Mouse (Mus musculus) hindbrain, embryonic 10.5 days (tissue): Measurements from ENCODE around the gene Azin2. TPM values are rescaled to one million over a fixed set of nuclear protein-coding genes. Genes with fewer than 3 reads are reported as not detected.

ENCODE experiments used
- DNase-seq: peaks from one replicate; pipeline ENCODE4 v3.0.0-alpha.2; 2017; ENCODE audit warnings: low spot score
- H3K27ac ChIP-seq: fragments of 300-500 bp; sonication (generic); 2 replicates; pipeline ENCODE4 v1.5.1; 2016; ENCODE audit warnings: mild to moderate bottlenecking, moderate library complexity
- H3K27me3 ChIP-seq: fragments of 300-500 bp; sonication (generic); 2 replicates; pipeline ENCODE4 v1.6.1; 2016; ENCODE audit warnings: mild to moderate bottlenecking; ENCODE audit not compliant: poor library complexity, insufficient read depth, severe bottlenecking
- H3K36me3 ChIP-seq: fragments of 300-500 bp; sonication (generic); 2 replicates; pipeline ENCODE4 v1.6.1; 2016; ENCODE audit warnings: mild to moderate bottlenecking, moderate library complexity
- H3K4me1 ChIP-seq: fragments of 300-500 bp; sonication (generic); replicated peaks from 2 replicates; pipeline ENCODE4 v1.6.1; 2016; ENCODE audit warnings: mild to moderate bottlenecking
- H3K4me3 ChIP-seq: fragments of 300-500 bp; sonication (generic); 2 replicates; pipeline ENCODE4 v1.5.1; 2016; ENCODE audit warnings: mild to moderate bottlenecking, moderate library complexity
- H3K9me3 ChIP-seq: fragments of 300-500 bp; sonication (generic); 2 replicates; pipeline ENCODE4 v1.6.1; 2016; ENCODE audit warnings: mild to moderate bottlenecking, moderate library complexity
- WGBS: fragments of 180-500 bp; shearing (Covaris S2); methylation state at CpG from one replicate; pipeline ENCODE4 v1.1.7; 2016; 5-methylcytosine and 5-hydroxymethylcytosine counted together
- polyA plus RNA-seq: library from polyadenylated mRNA; unstranded; fragments of >200 nt; fragmentation: Nextera tagmentation; extraction: Ambion mirVana; gene quantifications from 2 replicates; pipeline ENCODE4 v1.2.1, GENCODE M21; 2016

The Azin2 gene
- polyA plus RNA-seq, 1 experiment from 2014 or later = 15.0 TPM

DNA sequence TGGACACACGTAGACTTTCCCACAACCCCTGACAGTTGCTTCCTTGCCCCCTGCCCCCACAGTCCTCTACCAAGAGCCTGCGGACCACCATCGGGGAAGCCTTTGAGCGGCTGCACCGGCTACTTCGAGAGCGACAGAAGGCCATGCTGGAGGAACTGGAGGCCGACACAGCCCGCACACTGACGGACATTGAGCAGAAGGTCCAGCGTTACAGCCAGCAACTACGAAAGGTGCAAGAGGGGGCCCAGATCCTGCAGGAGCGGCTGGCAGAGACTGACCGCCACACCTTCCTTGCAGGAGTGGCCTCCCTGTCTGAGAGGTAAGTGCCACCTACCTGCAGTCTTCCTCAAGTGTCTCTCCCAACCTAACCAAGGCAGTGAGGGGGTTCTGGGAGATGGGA lies 61.8 kb downstream of the Azin2 start:
- peak overlapping the region; percentile 90 for H3K27ac ChIP-seq
- 77% methylated on average over 14 of the region's 14 CpGs for WGBS
- no peak for DNase-seq
- H3K36me3 ChIP-seq = peaks cover 29% of the 10 kb centered on the region
- H3K9me3 ChIP-seq = no peaks in the 10 kb centered on the region
- H3K27me3 ChIP-seq = 0 out of 2 replicates have a peak, but pooled peaks cover 3% of the 10 kb centered on the region
- peaks cover 57% of the 10 kb centered on the region for H3K4me1 ChIP-seq
- H3K4me3 ChIP-seq = no peak overlapping the region

DNA sequence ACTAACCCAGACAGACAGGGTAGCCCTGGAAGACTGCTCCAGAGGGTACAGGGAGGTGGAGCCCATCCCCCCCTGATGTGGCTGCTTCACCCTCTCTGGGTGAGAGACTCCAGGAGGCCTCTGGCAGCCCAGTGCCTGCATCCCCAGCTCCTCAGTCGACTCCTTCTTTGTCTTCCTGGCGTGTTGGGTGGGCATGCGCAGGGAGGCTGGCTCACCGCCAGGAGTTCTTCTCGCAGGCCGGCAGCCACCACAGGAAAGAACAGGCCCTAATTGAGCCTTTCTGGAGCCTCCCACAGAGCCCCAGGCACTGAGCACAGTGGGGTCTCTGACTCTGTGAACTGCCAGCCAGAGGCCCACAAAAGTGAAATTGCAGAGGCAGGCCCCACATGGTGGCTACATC lies 62.9 kb downstream of the Azin2 start:
- Histone ChIP-seq H3K4me3 (peak overlapping the region; percentile 22; the same call in 1 of the 2 replicates), H3K27ac (peak overlapping the region; percentile 90), H3K4me1 (peaks cover 46% of the 10 kb centered on the region), H3K27me3 (no peaks in the 10 kb centered on the region), H3K36me3 (peaks cover 29% of the 10 kb centered on the region), H3K9me3 (no peaks in the 10 kb centered on the region)
- WGBS = 3% methylated on average over 6 of the region's 6 CpGs
- peak; percentile 75 for DNase-seq

DNA sequence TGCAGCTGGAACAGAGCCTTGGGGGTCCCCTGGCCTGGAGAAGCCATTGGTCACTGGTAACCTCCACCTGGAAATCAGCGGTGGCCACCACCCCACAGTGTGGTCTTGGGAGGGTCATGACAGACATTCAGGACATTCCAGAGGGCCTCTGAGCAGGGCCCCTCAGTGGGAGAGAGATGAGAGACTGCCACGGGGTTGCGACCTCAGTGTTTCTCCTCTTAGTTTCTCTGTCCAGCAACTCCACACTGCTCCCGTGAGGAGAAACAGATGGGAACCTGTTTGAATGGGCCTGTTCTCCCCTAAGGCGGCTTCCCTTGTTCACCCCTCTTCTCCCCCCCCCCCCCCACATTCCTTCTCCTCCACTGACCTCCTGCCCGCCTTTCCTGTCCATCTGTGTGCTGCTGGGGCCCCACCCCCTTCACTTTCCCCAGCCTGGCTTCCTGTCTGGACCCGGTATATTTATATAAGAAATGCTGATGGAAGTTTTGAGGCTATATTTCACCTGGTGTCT lies 64.3 kb downstream of the Azin2 start:
- peaks cover 35% of the 10 kb centered on the region for H3K4me1 ChIP-seq
- H3K27ac ChIP-seq = peak overlapping the region; percentile 90
- H3K36me3 ChIP-seq = peaks cover 23% of the 10 kb centered on the region
- no peaks in the 10 kb centered on the region for H3K9me3 ChIP-seq
- no peaks in the 10 kb centered on the region for H3K27me3 ChIP-seq
- peak overlapping the region; percentile 7; the same call in 1 of the 2 replicates for H3K4me3 ChIP-seq
- 12% methylated on average over 7 of the region's 7 CpGs for WGBS
- DNase-seq = peak; percentile 74

DNA sequence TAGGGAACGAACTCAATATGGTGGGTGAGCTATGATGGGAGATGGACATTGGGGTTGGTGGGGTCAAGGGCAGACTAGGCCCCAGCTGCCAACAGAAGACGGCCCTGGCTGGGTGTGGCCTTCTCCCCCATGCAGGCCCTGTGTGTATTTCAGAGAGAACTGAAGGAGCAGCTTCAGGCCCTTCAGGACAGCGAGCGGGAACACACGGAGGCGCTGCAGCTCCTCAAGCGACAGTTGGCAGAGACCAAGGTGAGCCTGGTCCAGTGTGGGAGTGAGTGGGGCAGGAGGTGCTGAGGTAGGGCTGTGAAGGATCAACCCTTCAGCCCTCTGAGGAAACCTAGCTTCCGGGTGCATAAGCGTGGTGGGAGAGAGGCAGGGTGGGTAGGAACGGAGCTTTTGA lies 65.6 kb downstream of the Azin2 start:
- H3K27ac ChIP-seq = no peak overlapping the region
- no peak overlapping the region for H3K4me3 ChIP-seq
- no peaks in the 10 kb centered on the region for H3K9me3 ChIP-seq
- H3K36me3 ChIP-seq = peaks cover 12% of the 10 kb centered on the region
- H3K27me3 ChIP-seq = no peaks in the 10 kb centered on the region
- peaks cover 48% of the 10 kb centered on the region for H3K4me1 ChIP-seq
- DNase-seq = no peak
- 93% methylated on average over 10 of the region's 10 CpGs for WGBS

DNA sequence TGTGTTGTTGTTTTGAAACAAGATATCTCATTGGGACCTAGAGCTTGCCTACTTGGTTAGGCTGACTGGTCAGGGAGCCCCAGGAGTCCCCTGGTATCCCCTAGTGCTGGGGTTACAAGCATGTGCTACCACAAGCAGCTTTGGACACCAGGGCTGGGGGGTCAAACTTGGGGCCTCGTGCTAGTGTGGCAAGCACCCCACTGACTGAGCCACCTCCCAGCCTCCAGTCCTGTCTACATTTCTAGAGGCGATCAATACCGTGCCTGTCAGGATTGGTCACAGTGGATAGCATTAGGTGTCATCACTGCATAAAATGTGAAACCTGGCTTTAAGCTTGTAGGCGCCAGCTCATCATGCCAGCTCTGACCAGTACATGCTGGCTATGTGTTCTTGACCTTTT lies 66.4 kb downstream of the Azin2 start:
- Histone ChIP-seq H3K36me3 (peaks cover 6% of the 10 kb centered on the region), H3K4me1 (peaks cover 55% of the 10 kb centered on the region), H3K27me3 (no peaks in the 10 kb centered on the region), H3K9me3 (no peaks in the 10 kb centered on the region), H3K4me3 (no peak overlapping the region), H3K27ac (no peak overlapping the region)
- 88% methylated on average over 4 of the region's 4 CpGs for WGBS
- no peak for DNase-seq

DNA sequence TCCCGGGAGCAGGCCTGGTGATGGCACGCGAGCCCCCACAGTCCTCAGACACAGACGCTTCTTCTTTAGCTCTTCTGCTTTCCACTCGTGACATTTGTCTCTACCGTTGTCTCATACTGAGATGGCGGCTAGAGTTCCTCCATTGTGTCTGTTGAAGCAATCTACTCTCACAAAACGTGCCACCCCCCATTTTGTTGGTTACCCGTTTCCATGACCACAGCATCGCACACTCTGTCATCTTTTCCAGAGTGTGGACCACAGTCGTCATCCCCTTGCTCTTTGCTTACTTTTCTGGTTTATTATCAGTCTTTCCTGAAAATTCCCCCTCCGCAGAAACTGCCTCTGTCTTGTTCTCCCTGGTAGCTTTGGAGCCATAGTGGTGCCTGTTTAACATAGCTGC lies 68.1 kb downstream of the Azin2 start:
- Histone ChIP-seq H3K4me1 (peaks cover 47% of the 10 kb centered on the region), H3K27me3 (no peaks in the 10 kb centered on the region), H3K4me3 (no peak overlapping the region), H3K36me3 (no peaks in the 10 kb centered on the region; the same call in 1 of the 2 replicates), H3K27ac (no peak overlapping the region), H3K9me3 (no peaks in the 10 kb centered on the region)
- no peak for DNase-seq
- WGBS = 78% methylated on average over 12 of the region's 12 CpGs

DNA sequence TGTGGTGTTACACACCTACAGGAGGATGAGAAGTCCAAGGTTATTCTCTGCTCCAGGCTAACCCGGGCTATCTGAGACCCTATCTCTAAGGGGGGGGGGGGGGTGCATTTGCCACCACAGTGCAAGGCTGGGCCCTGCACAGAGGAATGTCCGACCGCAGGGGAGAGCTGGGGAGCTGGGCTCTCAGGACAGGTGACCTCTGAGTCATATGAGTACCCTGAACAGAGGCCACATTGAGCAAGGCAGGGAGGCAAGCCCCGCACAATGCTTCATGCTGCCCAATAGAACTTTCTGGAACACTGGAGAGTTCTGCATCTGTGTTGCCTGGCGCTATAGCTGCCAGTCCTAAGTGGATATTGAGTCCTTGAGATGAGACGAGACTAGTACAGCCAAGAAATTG lies 70.1 kb downstream of the Azin2 start:
- Histone ChIP-seq H3K36me3 (no peaks in the 10 kb centered on the region; the same call in 1 of the 2 replicates), H3K27ac (no peak overlapping the region), H3K4me1 (peaks cover 49% of the 10 kb centered on the region), H3K4me3 (no peak overlapping the region), H3K9me3 (no peaks in the 10 kb centered on the region), H3K27me3 (no peaks in the 10 kb centered on the region)
- DNase-seq = no peak
- 79% methylated on average over 6 of the region's 6 CpGs for WGBS

DNA sequence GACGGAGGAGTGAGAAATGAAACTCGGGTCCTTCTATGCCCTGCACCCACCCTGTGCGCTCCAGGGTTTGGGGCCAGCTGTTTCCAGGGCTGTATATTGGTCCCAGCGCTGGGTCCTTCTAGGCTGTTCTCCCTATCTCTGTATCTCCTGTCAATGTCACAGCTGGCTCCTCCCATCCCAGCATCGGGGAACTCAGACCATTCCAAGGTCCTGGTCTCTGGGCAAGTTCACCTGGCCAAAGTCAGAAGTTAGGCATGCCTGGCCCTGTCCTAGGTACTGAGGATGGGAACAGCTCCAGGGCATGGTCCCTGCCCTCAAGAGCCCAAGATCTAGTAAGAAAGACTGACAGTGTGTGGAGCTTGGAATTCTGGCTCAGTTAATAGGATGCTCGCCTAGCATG lies 70.5 kb downstream of the Azin2 start:
- Histone ChIP-seq H3K27me3 (peaks cover under 1% of the 10 kb centered on the region; the same call in 1 of the 2 replicates), H3K4me1 (peaks cover 53% of the 10 kb centered on the region), H3K9me3 (no peaks in the 10 kb centered on the region), H3K36me3 (no peaks in the 10 kb centered on the region; the same call in 1 of the 2 replicates), H3K4me3 (no peak overlapping the region), H3K27ac (no peak overlapping the region)
- DNase-seq = no peak
- 83% methylated on average over 6 of the region's 6 CpGs for WGBS

DNA sequence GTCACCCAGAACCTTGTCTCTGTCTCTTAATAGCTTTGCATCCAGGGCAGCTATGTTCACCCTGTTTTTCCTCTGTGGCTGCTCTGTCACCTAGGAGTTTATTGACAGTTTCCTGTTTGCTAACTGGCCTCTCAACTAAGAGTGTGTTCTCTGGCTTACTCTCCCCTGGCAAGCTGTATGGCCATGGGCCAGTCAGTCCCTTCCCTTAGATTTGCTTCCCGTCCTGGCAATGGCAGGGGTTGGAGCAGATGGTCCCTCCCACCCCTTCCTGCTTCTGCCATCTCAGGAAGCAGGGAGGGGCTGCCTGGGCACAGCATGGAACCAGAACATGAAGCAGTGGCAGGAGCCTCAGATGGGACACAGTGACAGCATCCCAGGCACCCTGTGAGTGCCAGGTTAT lies 71.1 kb downstream of the Azin2 start:
- Histone ChIP-seq H3K27me3 (peaks cover 6% of the 10 kb centered on the region; the same call in 1 of the 2 replicates), H3K4me3 (no peak overlapping the region), H3K9me3 (no peaks in the 10 kb centered on the region), H3K27ac (no peak overlapping the region), H3K4me1 (peaks cover 56% of the 10 kb centered on the region), H3K36me3 (peaks cover 3% of the 10 kb centered on the region; the same call in 1 of the 2 replicates)
- no peak for DNase-seq
- WGBS = 36% methylated on average over 1 of the region's 1 CpGs

DNA sequence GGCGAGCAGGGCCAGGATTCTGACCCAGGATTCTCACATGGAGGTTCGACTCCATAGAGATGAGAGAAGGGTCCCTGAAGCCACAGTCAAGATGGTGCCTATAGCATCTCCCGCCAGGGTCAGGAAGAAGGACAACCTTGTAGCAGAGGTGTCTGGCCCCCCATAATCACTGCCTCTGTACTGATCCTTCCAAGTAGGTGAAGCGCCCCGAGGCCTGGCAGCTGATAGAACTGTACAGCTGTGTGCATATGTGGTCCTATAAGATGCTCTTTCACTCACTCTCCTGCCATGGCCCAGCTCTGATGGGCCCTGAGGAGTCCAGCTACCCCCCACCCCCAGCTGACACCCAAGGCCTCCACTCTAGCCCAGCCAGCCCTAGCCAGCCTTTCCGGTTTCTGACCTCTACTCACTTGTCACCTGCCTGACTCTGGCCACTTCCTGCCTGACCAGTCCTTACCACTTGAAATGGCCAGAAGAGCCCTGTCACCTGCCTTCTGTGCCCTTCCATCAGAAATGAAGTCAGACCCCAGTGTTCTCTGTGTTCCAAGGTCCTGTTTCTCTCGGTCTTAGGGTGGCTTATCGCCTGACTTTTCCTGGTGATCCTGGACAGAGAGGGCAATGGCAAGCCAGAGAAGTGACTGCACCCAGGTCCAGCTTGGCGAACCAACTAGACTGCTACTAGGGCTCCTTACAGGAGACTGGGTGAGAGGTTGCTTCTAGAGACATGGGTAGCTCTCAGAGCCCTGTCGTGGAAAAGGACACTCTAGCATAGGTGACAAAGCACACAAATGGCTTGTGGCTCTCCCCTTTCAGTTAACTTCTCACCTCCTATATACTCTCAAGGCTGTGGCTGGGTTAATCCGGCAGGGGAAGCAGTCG lies 72.3 kb downstream of the Azin2 start:
- WGBS = 86% methylated on average over 12 of the region's 12 CpGs

DNA sequence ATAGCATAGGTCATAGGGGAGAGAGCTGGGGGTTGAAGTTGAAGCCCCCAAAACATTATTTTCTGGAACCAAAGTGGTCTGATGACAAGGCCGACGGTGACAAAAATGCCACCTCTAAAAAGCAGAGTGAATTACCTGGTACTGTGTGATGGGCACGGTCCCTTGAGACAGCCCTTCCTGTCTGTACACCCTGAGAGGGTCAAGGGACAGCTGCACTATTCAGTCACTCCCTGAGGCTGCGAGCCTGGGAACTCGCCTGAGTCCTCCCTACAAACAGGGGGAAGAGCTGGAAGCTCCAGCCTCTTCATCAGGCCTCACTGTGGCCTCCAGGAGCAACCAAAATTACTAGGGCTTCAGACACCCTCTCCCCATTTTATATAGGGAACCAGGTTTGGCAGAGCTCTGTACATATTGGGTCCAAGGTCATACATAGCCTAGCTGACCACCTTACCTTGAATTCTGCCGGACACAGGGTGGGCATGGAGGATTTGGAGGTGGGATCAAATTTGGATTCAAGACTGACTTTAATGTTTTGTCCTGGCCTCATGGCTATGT lies 73.7 kb downstream of the Azin2 start:
- 84% methylated on average over 6 of the region's 6 CpGs for WGBS

More for the DNA sequence above, 72.3 kb downstream of the Azin2 start:
- H3K27me3 ChIP-seq = peaks cover 17% of the 10 kb centered on the region
- H3K4me3 ChIP-seq = no peak overlapping the region
- no peaks in the 10 kb centered on the region for H3K9me3 ChIP-seq
- peaks cover 7% of the 10 kb centered on the region for H3K36me3 ChIP-seq
- no peak for DNase-seq
- peak overlapping the region; percentile 9; the same call in 1 of the 2 replicates for H3K27ac ChIP-seq
- peaks cover 67% of the 10 kb centered on the region for H3K4me1 ChIP-seq

DNA sequence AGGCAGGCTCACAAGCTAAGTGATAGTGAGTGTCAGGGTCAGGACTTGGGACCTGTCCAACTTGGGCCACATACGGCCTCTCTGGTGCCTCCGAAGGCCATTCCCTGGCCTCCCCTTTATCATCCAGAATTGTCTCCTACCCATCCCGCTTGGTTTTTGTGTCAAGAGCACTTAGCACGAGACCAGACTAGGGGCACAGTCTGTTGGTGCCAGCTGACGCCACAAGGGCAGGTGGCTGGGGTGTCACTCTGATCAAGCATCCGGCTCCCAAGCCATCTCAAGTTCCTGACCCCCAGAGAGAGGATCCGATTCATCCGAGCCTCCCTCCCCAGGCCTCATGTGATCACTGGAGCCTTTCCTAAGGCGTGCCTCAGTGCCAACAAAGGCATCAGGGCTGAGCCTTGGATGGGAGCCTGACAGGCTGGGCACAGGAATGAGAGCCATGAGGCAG lies 74.6 kb downstream of the Azin2 start:
- H3K27ac ChIP-seq = peak overlapping the region; percentile 72
- peaks cover 26% of the 10 kb centered on the region for H3K27me3 ChIP-seq
- H3K36me3 ChIP-seq = peaks cover 7% of the 10 kb centered on the region
- WGBS = 50% methylated on average over 9 of the region's 9 CpGs
- DNase-seq = no peak
- peaks cover 87% of the 10 kb centered on the region for H3K4me1 ChIP-seq
- H3K4me3 ChIP-seq = no peak overlapping the region
- no peaks in the 10 kb centered on the region for H3K9me3 ChIP-seq

More for the DNA sequence above, 73.7 kb downstream of the Azin2 start:
- DNase-seq = no peak
- peaks cover 82% of the 10 kb centered on the region for H3K4me1 ChIP-seq
- H3K36me3 ChIP-seq = peaks cover 7% of the 10 kb centered on the region
- no peaks in the 10 kb centered on the region for H3K9me3 ChIP-seq
- H3K27me3 ChIP-seq = peaks cover 23% of the 10 kb centered on the region
- no peak overlapping the region for H3K4me3 ChIP-seq
- H3K27ac ChIP-seq = peak overlapping the region; percentile 72

DNA sequence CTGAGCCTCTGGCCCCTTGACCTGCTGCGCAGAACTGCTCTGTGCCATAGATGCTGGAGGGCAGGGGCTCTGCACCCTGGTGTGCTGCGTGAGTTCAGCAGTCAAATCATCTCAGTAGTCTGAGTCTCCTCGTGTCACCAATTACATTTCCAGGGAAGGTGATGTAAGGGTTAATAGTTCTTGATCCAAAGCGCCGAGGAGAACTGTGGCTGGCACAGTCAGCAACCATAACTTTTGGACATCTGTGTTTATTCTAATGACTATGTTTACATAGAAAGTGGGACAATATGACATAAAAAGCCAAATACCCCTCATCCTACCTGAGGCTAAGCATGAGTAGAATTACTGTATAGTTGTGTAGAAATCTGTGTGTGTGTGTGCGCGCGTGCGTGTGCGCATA lies 75.2 kb downstream of the Azin2 start:
- DNase-seq = no peak
- Histone ChIP-seq H3K4me3 (0 out of 2 replicates have a peak overlapping the region, but pooled peaks have one; percentile 23), H3K36me3 (peaks cover 7% of the 10 kb centered on the region), H3K27me3 (peaks cover 32% of the 10 kb centered on the region), H3K4me1 (peaks cover 87% of the 10 kb centered on the region), H3K27ac (peak overlapping the region; percentile 72), H3K9me3 (no peaks in the 10 kb centered on the region)
- WGBS = 69% methylated on average over 10 of the region's 10 CpGs
